Mouse (Mus musculus) heart, adult 8-10 months (tissue): ENCODE measurements around the gene Slc30a5. TPM values are rescaled to one million over a fixed set of nuclear protein-coding genes. Genes with fewer than 3 reads are reported as not detected.
"Not testable (repeated sequence)": the region's sequence is repeated elsewhere in the genome, so short reads cannot be mapped to it uniquely, and the experiment has no call there.

ENCODE experiments used
- DNase-seq: peaks from one replicate; pipeline ENCODE4 v3.0.0; 2022; ENCODE audit warnings: low spot score
- total RNA-seq, 4 experiments: library from RNA; stranded (reverse); gene quantifications; 2 replicates each; pipeline ENCODE4 v1.2.4; 2022

The Slc30a5 gene
- total RNA-seq, 4 experiments from 2014 or later, result 16.2 to 20.6 (median 19.2) TPM

DNA sequence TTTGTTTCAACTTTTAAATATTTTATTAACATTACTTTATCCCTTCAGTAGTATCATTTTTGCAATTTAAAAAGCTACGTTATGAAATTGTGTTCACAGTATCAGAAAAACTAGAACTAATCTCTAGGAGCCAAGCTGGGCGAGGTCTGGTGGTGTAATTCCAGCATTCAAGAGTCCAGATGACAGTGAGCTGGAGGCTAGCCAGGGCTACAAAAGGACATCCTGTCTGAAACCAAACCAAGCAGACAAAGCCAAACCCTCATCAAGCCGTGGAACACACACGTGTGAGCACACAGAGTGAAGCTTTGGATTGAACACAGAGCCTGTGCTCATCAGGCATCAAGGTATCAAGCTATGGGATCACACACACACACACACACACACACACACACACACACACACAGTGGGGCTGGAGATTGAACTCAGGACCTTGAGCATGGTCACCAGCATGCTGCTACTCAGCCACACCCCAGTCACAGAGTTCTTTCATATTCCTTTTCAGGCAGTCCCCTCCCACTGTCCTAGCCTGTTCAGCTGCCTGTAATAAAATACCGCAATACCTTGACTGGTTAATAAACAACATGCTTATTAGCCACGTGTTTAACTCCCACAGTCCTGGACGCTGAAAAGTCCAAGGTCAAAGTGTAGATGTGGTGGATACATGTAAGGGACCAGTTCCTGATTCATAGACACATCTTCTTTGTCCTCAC, 9.9 kb upstream of the Slc30a5 start:
- peak; percentile 80 for DNase-seq

DNA sequence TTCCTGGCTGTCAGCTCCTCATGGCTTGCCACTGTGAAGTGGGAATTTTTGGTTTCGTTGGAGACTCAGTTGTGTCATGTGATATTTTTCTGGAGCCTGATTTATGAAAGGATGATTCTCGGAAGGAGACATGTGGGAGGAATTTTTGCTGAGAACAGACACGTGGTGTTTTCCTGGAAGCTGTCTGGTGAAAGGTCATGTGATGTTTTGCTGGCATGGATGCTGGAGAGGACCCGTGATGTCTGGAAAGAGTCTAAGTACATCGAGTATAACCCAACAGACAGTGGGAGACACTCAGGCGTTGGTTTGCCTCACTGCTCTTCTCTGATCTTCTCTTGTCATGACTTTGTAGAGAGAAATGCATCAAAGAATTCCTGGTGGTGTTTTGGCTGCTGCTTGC, 8.5 kb upstream of the Slc30a5 start:
- no peak for DNase-seq

GRCm38 (mm10) chr13:100834777-100835176, 1.6 kb upstream of the Slc30a5 start:
- DNase-seq, result no peak

- DNase-seq, result no peak
These were observed 394 bp upstream of the Slc30a5 start for GRCm38 (mm10) chr13:100833640-100834002.

- DNase-seq, result no peak
These were observed 1.0 kb downstream of the Slc30a5 start for GRCm38 (mm10) chr13:100832188-100832587.

DNA sequence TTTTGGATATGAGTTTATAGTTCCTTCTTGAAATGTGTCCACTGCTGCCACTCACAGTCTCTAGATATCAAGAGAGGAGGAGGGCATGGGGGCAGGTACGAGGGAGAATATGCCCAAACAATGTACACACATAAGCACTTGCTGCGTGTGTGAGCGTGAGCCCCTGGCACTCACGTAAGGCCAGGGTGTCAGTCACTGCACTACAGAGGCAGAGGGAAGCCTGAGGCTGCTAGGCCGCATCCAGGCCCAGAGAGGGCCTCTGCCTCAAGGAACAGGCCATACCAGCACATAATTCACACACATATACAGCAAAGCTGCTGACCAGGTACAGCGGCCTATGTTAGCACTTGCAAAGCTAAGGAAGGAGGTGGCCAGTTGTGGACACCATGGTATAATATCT, 2.1 kb downstream of the Slc30a5 start:
- DNase-seq, result no peak

DNA sequence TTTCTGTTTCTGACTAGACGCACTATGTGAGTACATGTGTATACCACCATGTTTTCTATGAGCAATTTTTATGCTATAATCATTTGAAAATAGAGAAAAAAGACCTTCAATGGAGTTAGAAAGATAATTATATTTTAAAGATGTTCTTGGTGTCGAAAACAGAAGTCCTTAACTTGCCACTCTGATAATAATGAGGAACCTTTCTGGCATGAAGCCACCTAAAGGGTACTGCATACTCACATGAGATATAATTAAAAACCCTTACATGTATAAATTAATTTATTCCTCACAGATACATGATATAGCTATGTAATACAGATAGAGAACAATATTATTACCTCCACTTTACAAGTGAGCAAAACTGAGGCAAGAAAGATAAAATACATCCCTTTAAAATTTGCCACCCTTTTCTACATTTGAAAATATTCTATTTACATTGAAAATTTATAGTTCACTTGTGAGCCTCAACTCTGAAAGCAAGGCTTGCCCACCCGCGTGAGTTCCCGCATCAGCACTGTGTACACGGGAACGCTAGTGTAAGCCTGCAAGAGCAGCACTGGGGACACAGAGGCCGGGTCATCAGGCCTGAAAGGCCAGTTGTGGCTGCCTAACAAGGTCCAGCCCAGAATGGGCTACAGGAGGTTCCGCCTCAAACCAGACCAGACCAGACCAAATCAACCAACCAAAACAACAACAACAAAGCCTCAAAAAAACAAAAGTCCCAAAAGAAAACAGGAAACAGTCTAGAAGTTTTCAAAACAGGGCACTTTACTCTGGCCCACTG, 7.4 kb downstream of the Slc30a5 start:
- no peak for DNase-seq

GRCm38 (mm10) chr13:100824916-100825315, 8.3 kb downstream of the Slc30a5 start:
- DNase-seq, result no peak

DNA sequence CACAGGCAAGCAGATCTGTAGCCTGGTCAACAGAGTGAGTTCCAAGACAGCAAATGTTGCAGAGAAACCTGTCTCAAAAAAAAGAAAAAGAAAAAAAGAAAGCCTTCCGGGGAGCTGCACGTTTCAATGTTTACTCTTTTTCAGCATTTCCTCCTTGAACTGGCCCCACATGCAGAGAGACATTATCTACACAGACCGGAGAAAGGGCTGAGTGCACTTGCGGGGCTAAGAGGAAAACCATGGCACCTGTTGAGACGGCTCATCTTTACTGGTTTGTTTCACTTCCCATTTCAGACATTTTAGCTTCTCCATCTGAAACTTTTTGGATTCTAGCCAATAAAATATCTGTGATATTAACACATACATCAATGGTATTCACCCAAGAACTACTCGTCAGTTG, 8.9 kb downstream of the Slc30a5 start:
- no peak for DNase-seq

DNA sequence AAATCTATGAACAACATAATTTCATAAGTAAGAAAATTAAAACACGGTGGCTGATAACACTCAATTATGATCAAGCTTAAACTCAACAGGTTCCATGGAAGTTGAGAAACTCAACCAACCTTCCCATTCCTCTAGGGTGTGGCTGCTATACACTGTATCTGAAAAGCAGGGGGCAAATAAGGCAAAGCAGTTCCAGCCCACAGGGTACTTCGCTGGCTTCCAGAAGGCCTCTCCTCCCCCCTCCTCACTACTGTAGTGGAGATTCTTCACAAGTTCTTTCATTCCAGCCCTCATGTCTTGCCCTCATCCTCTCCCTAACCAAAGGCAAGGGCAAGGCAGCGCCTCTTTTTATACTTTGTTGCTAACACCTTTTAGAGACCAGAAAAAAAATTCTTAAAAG, 9.4 kb downstream of the Slc30a5 start:
- DNase-seq, result no peak

DNA sequence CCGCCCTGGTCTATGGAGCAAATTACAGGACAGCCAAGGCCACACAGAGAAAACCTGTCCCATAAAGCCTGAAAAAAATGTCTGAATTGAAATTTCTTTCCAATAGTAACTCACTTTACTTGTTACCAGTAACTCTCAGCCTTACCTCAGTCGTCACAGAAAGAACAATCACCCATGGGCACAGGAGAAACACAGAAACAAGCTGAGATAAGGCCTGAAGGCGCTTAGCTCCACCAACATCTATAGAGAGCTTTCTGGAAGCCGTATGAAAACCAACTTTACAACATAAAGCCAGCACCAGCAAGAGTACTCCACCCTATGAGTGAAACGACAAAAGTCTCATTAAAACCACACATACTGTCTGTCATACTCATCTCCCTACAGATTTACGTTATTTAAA, 18.8 kb downstream of the Slc30a5 start:
- DNase-seq, result no peak

GRCm38 (mm10) chr13:100805776-100806175, 27.5 kb downstream of the Slc30a5 start:
- DNase-seq, result no peak

DNA sequence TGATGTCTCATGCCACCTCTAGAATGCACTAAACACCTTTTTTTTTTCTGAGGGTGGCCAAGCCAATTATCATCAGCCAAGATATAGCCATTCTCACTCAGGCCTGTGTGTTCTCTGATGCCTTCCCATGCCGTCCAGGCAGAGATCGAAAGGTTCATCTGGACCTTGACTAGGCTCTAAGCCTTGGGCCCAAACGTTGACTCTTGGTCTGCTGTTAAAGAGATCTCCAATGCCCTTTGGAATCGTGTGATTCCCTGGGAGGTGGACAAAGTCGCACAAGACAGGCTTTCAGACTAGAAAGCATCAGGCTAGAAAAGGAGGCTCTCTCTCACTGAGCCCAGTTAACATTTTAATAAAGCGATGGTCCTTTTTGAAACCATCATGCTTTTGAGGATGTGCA, 36.1 kb downstream of the Slc30a5 start:
- DNase-seq, result no peak

GRCm38 (mm10) chr13:100789083-100789482, 44.1 kb downstream of the Slc30a5 start:
- DNase-seq, result no peak

- DNase-seq, result not testable (repeated sequence)
These were observed 45.2 kb downstream of the Slc30a5 start for GRCm38 (mm10) chr13:100788057-100788456.

- no peak for DNase-seq
These were observed 45.8 kb downstream of the Slc30a5 start for GRCm38 (mm10) chr13:100787316-100788010.

DNA sequence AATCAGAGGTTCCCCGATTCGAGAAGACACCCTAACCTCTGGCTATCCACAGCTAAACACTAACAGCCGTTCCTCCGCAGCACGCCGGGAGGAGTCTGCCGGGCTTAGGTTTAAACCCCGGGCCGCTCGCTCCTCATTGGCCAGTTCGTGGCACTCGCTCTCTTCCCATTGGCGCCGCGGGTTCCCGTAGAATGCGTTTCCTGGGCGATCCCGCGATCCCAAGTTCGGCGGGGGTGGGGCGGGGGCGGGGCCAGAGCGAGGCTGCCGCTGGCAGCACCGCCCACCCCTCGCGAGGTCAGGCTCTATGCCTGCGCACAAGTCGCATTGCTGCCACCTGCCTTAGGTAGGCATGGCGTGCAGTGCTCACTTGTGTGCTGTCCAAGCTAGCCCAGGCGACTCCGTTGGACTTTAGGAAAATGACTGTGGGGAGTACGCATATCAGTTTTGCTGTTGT, 46.8 kb downstream of the Slc30a5 start, which contains the start of gene Ccnb1:
Gene Ccnb1, minus strand, starts transcription at position 157 of the 454 bp plus-strand sequence.
- DNase-seq, result peak; percentile 86

DNA sequence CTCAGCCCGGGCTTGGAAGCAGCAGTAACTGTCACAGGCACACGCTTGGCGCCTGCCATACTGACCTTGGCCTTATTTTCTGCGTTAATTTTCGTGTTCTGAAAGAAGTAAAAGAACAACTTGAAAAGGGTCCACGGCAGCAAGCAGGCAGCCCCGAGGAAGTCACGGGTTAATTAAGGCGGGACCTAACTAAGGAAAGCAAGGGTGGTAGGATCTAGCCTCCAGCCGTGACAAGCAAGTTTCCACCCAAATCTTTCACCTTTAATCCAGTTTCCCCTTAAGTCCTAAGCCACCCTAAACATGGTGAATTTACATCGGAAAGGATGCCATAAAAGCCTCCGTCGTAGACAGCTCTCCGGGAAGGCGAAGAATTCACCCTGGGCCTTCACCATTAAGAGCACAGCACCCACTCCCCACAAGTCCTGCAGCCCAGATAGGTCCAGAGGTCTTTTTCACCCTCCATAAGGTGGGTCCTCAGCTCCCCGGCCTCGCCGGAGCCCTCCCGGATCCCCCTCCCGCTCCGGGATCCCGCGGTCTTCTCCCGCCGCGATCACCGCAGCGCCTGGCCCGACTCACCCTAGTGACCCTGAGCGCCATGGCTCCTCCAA, 47.3 kb downstream of the Slc30a5 start:
- no peak for DNase-seq

- DNase-seq, result no peak
These were observed 55.7 kb downstream of the Slc30a5 start for GRCm38 (mm10) chr13:100777491-100777890.

- no peak for DNase-seq
These were observed 56.5 kb downstream of the Slc30a5 start for GRCm38 (mm10) chr13:100776710-100777109.

DNA sequence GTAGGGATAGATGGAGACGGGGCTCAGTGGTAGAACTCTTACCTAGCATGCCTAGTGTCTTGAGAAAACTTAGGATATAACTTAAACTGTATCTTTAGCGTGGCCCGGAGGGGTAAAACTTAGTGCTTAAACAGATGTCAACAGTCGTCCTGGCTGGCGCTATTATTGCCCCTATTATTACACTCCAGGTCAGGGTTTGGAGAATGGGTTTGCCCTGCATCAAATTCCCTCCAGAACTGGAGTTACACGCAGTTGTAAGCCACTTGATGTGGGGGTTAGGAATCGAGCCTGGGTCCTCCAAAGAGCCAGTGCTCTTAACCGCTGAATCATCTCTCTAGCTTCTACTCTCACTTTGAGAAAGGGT, 57.2 kb downstream of the Slc30a5 start:
- DNase-seq, result no peak
